Mouse (Mus musculus) liver (tissue): ENCODE results near the gene Lyz1.
"Not testable (repeated sequence)": the region's sequence is repeated elsewhere in the genome, so short reads cannot be mapped to it uniquely, and the experiment has no call there.

ENCODE experiments used
- DNase-seq: peaks from one replicate; pipeline ENCODE4 v3.0.0-alpha.2; 2020; ENCODE audit warnings: mixed read lengths

Gene Lyz1

GRCm38 (mm10) chr10:117286366-117286970 is 6.2 kb downstream of the Lyz1 start:
- DNase-seq: no peak

GRCm38 (mm10) chr10:117285584-117285983 is 7.1 kb downstream of the Lyz1 start:
- DNase-seq: not testable (repeated sequence)

DNA sequence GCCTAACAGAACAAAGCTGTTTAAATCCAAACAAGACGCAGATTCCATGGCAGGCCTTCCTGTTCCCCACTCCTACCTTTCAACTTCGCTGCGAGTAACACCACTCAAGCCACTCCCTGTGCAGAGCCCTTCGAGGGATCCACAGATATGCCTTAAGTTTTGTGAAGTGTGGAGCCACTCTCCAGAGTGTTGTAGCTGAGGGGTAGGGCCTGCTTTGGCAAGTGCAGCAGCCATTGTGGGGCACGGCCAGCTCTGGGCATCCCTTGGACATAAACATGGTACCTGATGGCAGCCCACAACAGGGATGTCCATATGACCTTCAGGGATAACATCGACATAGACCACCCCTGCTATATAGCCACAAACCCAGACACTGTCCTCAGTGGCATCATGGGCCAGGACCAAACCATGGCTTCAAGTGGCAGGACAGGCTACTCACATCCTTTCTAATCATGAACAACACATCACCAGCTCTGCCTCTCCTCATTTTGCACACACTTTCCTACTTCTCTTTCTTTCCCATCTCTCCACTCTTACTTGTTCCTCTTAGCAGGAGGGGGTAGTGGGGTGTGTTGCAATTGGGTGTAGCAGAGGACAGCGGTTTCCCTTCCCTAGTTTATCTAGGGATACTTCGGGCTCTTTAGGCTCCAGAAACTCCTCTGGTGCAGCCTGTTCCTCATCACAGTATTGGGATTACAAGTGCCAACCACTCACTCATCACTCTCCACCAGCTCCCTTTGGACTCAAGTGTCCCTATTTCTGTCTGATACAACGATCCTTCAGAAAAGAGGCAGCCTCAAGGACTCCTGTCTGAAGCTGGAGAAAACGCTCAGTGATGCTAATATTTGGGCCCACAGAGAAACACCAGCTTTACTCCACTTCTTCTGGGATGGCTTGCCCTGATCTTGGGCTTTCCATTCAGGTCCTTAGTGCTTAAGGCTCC is 7.8 kb downstream of the Lyz1 start:
- no peak for DNase-seq

GRCm38 (mm10) chr10:117283871-117284577 is 8.6 kb downstream of the Lyz1 start:
- DNase-seq: no peak

GRCm38 (mm10) chr10:117283196-117283595 is 9.5 kb downstream of the Lyz1 start:
- not testable (repeated sequence) for DNase-seq

- DNase-seq: no peak
These were observed 10.1 kb downstream of the Lyz1 start for GRCm38 (mm10) chr10:117282551-117282950.

DNA sequence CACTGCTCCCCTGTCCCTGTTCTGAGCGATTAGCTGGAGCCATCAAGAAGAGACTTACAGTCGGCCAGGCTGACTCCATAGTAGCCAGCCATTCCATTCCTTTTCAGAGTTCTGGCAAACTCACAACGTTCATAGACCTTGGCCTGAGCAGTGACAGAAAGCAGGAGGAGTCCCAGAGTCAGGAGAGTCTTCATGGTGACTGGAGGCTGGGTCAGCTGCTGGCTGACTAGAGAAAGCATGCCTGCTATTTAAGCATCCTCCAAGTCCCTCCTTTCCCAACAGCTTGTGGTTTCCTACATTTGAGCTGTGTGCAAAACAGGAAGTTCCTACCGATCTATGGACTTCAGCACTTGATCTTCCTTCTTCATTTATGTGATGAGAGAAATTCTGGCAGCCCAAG is 10.6 kb downstream of the Lyz1 start, which contains the start of gene Lyz2:
Gene Lyz2, minus strand, starts transcription at position 273 of the 400 bp plus-strand sequence.
- DNase-seq: no peak

- DNase-seq: no peak
These were observed 11.2 kb downstream of the Lyz1 start for GRCm38 (mm10) chr10:117281381-117281920.

DNA sequence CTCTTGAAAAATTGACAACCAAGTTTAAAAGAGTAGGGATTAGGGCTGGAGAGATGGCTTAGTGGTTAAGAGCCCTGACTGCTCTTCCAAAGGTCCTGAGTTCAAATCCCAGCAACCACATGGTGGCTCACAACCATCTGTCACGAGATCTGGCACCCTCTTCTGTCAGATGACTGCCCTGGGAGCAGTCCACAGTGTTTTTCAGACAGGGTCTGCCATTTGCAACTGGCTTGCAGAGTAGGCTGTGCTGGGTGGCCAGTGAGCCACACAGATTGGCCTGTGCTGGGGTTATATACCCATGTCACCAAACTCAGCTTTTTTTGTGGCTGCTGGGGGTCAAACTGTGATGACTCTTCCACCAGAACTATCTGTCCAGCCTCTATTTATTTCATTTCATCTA is 12.7 kb downstream of the Lyz1 start:
- DNase-seq: no peak

- DNase-seq: not testable (repeated sequence)
These were observed 14.2 kb downstream of the Lyz1 start for GRCm38 (mm10) chr10:117278510-117278909.

DNA sequence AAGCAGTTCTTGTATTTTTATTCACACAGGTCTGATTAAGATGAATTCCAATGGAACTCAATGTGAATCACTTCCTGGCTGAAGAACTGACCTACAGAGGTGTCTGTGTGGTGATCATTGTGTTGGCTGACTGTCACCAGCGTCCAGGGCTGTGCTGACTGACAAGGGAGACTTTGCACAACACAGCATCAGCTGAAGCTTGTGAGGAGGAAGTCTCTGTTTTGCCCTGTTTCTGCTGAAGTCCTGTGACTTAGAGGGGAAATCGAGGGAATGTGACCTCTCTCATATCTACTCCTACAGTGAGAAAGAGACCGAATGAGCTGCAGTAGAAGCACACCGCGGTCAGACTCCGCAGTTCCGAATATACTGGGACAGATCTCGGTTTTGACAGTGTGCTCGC is 14.9 kb downstream of the Lyz1 start:
- DNase-seq: not testable (repeated sequence)

DNA sequence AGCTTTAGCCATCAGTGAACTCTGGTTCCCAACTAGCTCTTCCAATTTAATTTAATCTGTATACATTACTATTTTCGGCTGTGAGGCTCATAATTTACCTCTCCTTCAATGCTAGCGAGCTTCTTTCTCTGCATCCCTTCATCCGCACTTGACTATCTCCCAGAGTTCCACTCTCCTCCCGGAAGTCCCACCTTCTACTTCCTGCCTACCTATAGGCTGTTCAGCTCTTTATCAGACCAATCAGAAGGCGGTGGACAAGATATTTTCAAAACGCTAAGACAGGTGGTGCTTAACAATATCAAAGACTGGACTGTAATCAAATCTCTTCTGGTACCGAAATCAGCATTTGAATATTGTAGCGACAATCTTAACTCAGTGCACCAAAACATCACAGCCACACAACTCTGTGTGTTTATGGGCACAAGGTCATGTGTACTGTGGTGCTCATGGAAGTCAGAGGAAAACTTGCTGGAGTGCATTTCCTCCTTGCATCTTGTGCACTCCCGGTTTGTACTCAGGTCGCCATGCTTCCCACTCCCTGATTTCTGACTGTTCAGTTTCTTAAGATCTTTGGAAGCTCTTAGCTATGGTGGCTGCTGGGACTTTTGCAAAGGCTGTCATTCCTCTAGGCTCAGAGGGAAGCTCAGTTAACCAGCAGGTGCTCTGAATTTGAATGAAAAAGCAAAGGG is 16.8 kb downstream of the Lyz1 start:
- no peak for DNase-seq

- DNase-seq: not testable (repeated sequence)
These were observed 18.0 kb downstream of the Lyz1 start for GRCm38 (mm10) chr10:117274645-117275044.

DNA sequence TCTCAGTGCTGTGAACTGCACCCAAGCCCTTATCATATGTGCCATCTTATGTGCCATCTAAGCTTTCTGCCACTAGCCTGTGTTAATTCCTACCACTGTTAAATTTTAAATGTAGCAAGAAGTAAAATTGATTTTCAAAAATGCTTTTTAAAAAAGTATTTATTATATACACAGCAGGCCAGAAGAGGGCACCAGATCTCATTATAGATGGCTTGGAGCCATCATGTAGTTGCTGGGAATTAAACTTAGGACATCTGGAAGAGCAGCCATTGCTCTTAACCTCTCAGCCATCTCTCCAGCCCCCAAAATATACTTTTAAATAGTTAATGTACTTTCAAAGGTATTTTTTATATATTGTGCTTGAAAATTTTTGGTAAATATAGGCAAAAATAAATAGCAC is 20.6 kb downstream of the Lyz1 start:
- DNase-seq: no peak

DNA sequence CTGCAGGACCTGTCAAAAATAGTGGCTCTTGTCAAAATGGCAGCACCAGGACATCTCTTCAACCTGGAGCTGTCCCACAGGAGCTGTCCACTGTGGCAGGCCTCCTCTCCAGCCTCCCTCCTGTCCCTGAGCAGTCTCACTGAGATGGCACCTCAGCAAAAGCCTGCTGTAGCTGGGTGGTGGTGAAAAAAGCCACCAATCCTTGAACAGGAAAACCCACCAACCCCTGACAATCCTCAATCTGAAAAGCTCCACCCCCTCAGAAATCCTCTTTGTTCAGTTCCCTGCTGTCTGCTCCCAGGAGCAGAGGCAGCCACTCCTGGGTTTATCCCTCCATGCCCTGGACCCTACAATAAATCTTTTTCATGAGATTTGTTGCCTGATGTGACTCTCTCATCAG is 32.8 kb downstream of the Lyz1 start:
- DNase-seq: no peak

DNA sequence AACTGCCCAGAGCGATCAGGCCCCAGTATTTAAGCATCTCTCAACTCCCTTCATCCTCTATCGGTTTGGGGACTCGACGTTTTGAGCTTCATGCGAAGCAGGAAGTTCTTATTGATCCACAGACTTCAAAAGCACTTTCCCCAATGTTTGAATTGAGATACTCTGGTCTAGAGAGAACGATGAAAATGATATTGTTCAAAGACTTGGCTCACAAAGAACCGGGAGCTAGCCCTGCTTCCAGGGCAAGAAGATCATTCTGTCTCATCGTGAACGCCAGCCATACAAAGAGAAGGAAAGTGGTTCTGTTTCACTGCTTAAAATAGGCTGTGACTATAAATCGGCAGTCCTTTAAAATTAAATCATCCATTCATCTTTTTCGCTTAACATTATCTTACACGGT is 54.1 kb downstream of the Lyz1 start, which contains the start of gene 9530003J23Rik:
Gene 9530003J23Rik, minus strand, starts transcription at position 101 of the 400 bp plus-strand sequence.
- DNase-seq: no peak
